Mouse (Mus musculus): ENCODE data around the gene Hes5. TPM values are rescaled to one million over a fixed set of nuclear protein-coding genes. Genes with fewer than 3 reads are reported as not detected.
A peak's percentile ranks its signal among the peaks of the same experiment; 100 is the strongest.

Hes5 gene
- total RNA-seq (2021), result not detected
- long read RNA-seq, experiment 1, result 0 reads
- long read RNA-seq, experiment 2, result 0 reads

DNA sequence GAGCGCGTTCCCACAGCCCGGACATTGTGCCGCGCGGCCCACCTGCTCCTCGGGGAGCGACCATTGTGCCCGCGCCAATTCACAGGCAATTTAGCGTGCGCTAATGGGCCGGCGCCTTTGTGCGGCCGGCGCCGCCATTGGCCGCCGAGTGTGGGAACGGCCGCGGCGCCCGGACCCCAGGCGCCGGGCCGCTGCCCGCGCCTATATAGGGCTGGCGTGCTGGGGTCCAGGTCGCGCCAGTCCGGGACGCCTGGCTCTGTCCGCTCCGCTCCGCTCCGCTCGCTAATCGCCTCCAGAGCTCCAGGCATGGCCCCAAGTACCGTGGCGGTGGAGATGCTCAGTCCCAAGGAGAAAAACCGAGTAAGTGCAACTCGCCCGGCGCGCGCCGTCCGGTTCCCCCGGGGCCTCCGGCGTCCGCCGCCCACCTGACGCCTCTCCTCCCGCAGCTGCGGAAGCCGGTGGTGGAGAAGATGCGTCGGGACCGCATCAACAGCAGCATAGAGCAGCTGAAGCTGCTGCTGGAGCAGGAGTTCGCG lies at the start of gene Hes5:
Gene Hes5 (plus strand): TSS at position 234 of the 536 bp plus-strand sequence.
- DNase-seq (ENCODE audit: low spot score in 2 of 2), result no peak

DNA sequence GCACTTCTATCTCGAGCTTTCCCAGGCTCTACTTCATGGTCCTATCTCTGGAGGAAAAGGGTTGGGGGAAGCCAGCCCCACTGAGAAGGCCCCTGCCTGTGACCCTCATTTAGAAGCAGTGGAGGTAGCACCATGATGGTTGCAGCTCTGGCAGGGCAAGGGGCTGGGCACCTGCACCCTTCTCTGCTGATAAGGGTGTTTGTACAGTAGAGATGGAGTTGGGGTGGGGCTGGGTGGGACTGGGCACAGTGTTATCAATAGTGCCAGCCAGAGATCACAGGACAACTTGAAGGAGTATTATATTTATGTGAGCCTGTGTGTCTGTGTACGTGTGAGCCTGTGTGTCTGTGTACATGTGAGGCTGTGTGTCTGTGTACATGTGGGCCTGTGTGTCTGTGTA lies 49.1 kb upstream of the Hes5 start:
- DNase-seq (ENCODE audit: low spot score in 2 of 2), result no peak

DNA sequence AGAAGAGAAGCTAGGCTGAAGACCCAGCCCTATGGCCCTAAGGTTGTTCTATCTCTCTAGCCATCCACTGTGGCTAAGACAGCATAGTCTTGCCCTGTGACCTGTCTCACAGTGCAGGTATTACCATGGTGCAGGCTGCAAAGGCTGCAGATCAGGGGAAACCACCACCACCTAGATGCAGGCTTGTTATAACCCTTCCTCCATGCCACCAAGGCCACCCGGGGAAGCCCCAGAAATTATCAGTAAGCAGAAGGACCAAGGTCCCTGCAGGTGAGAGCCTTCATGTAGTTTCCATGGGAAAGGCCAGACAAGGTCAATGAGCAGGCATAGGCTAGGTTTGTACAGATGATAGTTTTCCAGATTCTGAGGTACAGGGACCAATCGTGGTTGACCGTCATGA lies 46.9 kb upstream of the Hes5 start:
- no peak for DNase-seq (ENCODE audit: low spot score in 2 of 2)

DNA sequence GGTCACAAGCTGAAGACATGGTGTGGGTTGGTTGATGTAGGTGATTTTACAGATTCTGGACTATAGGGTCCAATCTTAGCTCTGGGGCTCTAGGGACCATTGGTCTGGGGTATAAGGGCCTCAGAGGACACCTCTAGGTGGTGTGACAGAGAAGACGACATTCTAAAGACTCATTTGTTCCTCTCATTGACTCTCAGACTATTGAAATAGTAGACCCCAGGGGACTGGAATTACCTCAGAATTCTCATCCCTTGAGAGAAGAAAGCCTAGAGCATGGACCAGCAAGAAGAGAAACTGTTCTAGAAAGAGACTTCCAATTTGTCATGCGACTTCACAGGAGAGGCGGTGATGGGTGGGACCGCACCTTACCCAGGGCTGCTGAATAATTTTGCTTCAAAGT lies 46.5 kb upstream of the Hes5 start:
- DNase-seq (ENCODE audit: low spot score in 2 of 2), result no peak

DNA sequence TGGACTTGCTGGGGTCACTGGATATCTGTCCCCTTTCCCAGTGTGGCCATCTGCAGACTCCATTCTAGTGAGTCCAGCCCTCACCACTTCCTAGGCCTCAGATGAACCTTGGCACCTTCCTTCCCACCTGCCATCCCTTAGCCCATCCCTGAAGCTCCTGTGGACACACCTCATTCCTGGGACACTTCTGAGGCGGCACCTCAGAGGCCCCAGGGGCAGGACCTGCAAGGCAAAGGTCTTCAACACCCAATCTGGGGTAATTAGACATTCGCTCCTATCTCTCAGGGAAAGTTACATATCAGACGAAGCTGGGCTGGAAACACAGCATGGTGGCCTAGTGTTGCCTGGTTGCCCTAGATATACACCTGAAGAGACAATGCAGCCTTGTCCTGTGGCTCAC lies 46.0 kb upstream of the Hes5 start:
- DNase-seq (ENCODE audit: low spot score in 2 of 2), result no peak

DNA sequence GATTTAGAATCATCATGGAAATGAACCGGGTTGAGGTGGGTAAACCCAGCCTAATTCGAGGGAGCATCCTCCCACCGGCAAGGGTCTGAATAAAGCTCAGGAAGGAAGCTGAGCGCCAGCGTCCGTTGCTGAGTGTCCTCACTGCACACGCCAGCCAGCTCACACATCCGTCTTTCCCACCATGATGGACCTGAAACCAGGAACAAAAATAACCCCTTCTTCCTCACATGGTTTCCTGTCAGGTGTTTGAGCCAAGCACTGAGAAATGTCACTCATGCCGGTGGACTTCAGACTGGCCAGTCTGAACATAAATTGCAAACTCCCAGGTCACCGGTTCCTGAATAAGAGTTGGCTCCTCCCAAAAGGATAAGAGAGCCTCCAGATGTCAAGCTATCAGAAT lies 45.4 kb upstream of the Hes5 start:
- DNase-seq (ENCODE audit: low spot score in 2 of 2), result no peak

DNA sequence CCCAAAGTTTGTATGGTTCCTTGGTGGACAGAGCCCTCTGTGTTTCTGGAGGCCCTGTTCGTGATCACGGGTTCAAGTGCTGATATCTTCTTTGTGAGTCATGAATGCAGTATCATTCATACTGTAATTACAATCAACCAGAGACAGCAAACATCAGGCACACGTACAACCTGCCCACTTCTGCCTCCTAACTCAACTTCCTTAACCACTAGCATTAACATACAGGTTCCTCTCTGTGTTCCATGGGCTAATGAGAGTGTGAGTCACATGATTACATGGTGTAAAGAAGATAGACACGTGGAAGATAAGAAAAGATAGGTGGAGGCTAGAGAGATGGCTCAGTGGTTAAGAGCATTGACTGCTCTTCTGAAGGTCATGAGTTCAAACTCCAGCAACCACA lies 44.1 kb upstream of the Hes5 start:
- DNase-seq (ENCODE audit: low spot score in 2 of 2), result no peak

DNA sequence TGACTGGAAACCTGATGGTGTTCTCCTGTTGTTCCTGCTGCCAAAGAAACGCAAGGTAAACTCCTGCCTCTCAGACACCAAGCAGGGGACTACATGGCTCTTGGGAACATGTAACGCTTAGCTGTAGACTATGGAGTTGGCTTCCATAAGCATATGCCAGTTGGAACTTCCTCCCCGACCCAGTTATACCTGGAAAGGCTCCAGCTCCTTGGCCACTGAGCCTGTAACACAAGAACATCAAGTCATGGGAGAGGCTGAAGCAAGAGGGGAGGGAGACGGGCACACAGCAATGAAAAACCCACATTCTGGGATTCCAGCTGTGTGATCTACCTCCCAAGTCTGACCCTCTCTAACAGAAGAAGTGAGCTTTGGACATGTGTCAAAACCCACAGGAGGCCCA lies 38.4 kb upstream of the Hes5 start:
- no peak for DNase-seq (ENCODE audit: low spot score in 2 of 2)

DNA sequence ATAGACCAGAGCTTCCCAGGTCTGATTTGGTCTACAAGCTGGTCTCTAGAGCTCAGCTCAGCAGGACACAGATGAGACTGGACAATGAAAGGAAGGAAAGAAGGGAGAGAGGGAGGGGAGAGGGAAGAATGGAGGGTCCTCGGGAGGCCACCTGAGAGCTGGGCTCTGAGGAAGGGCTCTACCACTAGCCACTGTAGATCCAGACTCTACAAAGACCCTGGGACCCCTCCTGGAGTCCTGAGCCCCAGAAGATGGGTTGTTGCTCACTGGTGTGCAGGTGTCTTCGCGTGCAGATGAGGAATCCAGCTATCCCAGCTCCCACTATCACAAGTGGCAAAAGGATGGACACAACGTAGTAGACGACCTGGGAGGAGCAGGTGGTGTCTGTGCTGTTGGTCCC lies 37.8 kb upstream of the Hes5 start:
- DNase-seq (ENCODE audit: low spot score in 2 of 2), result no peak

DNA sequence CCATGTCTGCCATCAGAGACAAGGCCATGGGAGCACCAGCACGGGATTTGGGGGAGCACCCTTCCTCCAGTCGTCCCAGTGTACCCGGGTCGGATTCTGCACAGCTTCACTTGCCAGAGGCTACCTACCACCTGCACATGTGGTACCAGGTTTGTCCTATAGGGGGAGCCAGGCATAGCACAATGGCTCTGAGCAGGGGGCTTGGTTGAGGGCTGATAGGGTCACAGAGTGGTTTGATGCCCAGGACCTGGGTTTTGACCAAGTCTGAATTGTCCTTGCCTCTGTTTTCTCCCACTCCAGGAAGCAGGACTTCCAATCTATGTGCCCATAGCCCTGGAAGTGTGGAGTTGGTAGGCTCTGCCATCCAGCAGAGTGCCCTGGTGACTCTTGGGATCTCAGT lies 35.3 kb upstream of the Hes5 start:
- DNase-seq (ENCODE audit: low spot score in 2 of 2), result no peak

DNA sequence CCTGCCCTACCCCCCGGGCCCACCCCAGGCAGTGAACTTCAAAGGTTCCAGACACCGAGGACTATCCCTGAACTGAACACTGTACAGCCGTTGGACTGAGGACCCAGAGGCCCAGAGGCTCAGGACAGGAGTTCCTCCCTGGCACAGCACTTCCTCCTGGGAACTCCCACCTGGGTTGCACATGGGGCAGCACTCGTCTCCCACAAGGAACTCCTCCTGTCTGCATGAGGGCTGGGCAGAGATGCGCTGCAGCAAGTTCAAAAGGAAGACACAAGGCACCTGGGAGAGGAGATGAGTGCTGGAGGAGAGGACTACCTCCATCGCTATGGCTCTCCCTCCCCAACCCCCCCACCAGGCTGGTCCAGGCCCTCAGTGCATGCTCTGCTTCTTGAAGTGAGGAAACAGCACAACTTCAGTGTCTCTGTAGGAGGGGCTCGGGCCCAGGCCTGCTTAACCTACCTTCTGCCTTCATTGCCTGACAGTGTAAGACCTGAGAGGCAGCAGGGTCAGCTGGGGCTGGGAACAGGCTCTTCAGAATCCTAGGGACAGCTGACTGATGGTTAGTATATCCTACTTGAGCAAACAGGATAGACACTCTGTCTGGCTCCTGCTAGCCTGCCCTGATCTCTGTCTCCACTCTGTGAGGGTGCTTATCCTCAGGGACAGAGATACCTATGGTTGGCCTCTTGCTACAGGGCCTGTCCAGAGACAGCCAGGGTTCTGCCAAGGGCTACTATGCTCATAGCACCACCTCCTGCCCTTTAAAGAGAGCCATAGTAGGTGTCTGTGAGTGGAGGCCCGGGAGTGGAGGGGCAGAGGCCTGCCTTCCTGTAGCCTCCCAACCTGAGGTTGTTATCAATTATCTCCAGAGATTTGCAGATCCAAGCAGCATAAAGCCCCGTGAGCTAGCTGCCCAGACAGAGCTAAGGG lies 33.5 kb upstream of the Hes5 start:
- no peak for DNase-seq (ENCODE audit: low spot score in 2 of 2)

DNA sequence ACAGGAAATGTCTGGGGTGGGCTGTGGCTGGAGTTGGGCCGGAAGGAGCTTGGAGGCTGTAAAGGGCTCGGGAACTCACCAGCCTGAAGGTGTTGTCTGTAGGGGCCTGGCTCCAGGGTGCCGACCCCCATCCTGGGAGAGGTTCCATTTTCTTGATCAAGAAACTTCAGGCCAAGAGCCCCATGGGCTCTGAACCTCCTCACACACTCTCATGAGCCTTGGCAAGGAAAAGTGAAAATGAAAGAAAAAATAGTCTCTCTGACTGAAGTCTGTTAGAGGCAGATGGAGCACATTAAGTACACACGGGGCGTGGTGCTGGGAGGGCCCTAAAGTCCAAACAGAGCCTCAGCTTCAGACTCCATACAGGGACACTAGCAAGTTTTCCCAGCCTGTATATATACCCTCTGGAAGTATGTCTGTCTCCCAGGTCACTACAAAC lies 32.8 kb upstream of the Hes5 start:
- DNase-seq (ENCODE audit: low spot score in 2 of 2), result no peak

DNA sequence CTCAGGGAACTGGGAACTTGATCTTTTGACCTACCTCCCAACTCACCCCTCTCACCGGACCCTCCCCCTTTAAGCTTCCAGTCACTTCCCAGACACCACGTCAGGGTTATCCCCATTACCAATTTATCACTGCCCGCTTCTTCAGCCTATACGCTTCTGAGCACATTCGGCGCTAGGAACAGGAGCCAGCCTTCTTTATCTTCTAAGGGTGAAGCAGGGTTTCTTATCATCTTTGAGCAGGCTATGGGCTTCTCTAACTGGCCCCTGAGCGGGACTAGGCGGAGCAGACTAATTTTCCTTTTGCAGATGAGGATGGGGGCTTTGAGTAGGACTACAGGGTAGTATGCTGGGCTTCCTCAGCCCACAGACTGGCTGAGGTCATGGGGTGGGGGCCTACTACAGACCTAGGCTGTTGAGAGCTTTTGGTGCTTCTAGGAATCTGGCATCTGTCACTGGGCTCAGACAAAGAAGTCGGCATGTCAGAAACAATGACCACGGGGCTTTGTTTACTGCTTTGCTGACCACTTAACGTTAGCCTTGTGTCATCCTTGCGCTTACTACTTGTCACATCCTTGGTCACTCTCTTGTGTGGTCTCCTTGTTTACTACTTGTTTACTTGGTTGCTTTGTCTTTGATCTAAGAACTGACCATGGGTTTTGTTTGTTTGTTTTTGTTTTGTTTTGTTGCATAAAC lies 32.2 kb upstream of the Hes5 start, which contains the start of gene Tnfrsf14:
Gene Tnfrsf14 (minus strand): TSS at position 169 of the 693 bp plus-strand sequence.
- DNase-seq (ENCODE audit: low spot score in 2 of 2), result peak in 1 of 2 experiments; percentile 6

DNA sequence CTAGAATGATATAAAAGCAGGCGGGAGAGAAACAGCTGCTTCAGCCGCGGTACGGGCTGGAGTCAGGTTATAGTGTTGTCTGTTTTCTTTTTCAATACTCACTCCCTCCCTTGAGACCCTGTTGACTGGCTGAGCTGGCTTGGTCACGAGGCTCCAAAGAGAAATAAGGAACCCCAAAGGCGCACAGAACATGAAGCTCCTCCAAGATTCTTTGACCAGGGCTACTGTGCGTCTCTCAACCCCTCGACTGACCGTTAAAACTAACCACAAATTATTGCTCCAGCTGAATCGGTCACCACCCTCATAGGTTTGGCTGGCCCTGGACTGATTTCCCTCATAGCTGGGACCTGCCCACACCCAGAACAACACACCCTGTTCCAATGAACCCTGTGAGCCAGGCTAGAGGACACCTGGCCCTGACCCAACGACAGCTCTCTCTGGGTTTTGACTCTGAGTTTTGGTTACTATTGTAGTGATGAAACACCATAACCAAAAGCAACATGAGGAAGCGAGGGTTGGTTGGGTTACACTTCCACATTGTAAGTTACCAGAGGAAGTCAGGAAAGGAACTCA lies 31.5 kb upstream of the Hes5 start:
- DNase-seq (ENCODE audit: low spot score in 2 of 2), result no peak

DNA sequence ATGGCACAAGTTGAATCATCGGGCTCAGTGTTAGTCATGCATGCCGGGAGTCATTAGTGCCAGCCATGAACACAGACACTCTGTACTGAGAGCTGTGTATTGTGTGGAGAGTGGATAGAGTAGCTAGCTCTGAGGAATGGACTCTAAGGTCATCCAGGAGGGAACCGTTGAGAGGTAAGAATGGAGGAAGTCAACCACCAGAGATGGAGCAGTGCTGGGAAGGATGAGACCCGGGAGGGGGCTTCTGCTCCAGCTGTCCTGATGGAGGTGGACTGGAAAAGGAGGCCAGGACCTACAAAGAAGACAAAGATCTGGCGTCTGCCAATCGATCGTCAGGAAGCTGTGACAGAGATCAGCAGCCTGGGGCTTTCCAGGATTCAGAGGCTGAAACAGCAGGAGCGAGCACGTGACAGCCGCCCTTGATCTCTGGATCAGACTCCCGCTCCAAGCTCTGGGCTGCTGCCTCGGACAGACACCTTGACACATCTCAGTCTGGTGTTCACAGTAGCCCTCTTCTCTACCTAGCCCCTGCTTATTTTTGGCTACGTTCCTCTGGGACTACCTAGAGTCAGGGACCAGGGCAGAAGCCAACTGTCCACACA lies 27.3 kb upstream of the Hes5 start:
- no peak for DNase-seq (ENCODE audit: low spot score in 2 of 2)

DNA sequence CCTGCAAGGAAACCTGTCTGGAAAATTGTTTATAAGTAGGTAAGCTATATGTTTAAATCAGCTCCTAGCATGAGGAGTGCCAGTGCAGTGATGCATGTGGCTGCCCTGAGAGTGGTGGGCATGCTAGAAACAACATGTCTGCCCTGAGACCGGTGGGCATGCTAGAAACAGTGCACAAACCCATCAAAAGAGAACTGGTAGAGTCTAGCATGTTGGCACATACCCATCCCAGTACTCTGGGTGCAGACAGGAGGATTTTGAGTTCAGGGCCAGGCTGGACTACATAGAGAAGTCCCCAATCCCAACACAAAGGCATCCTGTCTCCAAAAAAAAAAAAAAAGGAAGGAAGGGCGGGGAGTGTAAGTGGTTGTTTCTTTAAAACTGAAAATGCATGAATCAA lies 25.9 kb upstream of the Hes5 start:
- DNase-seq (ENCODE audit: low spot score in 2 of 2), result no peak

DNA sequence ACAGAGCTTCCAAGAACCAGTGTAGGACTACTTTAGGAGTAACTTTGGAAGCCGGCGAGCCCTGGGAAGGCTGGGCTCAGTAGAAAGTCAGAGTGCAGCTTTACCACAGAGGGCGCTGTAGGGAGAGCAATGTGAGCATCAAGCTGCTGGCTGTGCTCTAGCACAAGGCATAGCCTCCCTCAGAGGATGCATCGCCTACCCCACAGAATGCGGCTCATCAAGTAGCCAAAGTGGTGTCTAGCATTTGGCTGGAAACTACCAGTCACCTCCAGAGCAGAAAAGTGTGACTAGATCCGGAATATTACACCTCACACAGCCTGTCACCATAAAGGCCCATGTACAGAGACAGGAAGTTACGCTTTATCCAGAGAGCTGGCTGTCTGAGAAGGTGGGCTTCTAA lies 24.9 kb upstream of the Hes5 start:
- no peak for DNase-seq (ENCODE audit: low spot score in 2 of 2)

DNA sequence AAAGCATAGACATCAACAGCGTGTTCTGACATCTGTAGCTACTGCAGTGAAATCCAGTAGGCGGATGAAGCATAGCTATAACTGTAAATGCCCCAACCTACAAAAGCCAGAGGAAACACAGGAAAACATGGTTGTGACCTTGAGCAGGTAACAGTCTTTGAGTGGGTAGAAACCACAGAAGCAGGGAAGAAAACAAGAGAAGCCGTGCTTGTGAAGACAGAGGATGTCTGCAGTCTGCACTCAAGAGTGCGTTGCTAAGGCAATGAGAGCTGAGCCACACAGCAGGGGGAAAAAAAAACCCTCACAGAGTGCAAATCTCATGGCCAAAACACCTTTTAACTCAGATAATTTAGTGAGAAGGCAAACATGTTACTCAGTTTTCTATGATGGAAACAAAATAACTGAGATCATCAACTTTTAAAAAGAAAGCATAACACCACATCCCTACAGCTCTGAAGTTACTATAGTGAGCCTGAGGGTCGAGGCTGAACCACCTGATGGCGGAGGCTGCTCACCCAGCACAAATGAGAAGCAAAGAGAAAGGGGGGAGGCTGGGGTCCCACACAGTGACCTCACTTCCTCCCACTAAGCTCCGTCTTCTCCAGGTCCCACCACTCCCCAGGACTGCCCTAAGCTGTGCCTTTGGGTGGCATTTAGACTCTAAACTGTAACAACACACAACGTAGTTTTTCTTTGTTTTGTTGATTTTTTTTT lies 24.0 kb upstream of the Hes5 start:
- DNase-seq (ENCODE audit: low spot score in 2 of 2), result no peak

DNA sequence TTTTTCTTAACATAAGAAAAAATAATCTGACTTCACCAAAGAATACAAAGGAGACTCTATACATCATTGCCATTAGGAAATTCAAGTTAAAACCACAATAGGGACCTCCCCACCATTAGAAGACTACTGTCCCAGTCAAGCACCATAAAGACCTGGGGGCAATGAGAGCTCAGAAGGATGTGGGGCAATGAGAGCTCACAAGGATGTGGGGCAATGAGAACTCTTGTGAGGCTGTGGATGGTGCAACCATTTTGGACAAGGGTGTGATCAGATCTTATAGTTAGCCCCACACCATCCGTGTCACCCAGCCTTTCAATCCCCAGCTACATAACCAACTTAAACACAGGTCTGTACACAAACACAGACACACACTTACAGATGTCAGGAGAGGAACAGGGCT lies 23.0 kb upstream of the Hes5 start:
- no peak for DNase-seq (ENCODE audit: low spot score in 2 of 2)

DNA sequence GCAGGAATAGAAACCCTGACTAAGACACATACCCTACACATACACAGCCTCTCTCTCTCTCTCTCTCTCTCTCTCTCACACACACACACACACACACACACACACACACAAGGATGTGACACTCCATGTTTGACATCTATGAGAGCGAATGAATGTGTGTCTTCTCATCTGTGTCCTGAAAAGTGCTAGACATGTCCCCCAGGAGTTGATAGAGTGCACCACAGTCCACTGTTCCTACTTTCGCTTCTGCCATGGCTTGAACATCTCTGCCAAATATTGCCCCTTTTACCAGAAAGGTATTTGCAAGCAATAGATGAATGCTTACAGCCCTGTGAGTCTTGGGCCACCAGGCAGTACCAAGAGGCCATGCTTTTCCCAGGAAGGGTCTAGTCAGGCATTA lies 20.6 kb upstream of the Hes5 start:
- DNase-seq (ENCODE audit: low spot score in 2 of 2), result no peak

DNA sequence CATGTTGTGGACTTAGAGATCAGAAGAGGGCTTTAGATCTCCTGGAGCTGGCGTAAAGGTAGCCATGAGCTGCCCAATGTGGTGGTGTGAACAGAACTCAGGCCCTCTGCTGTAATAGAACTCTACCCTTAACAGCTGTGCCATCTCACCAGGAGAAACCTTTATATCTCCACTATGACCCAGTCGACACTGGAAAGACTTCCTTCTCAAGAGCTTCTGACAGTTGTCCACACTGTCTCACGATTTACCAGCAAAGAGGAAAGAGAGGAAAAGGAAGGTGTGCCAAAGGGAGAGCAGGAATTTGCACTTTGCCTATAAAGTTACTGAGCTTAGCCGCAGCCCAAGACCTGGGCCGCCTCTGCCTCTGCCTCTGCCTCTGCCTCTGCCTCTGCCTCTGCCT lies 18.9 kb upstream of the Hes5 start:
- no peak for DNase-seq (ENCODE audit: low spot score in 2 of 2)

Measured in adrenal gland, adult 18-20 months (tissue).